Mouse (Mus musculus): Measurements from ENCODE around the gene Mdfi.

Mdfi gene

GRCm38 (mm10) chr17:47766407-47767043 lies 68.0 kb downstream of the Mdfi start:
- no peak for DNase-seq (ENCODE audit: low read depth, low spot score)

GRCm38 (mm10) chr17:47765986-47766385 lies 68.5 kb downstream of the Mdfi start:
- DNase-seq (ENCODE audit: low read depth, low spot score): no peak
